Mouse (Mus musculus) right cerebral cortex, postnatal 36 days (tissue): ENCODE measurements at regions not wholly inside any gene's neighbourhood (a gene's known extent, or its start where the extent isn't known, plus 50 kb on each side); places are given as distances from the start of the nearest gene placed in this dataset.

Source experiments
- DNase-seq, 2 experiments: peaks; one replicate each; pipeline ENCODE4 v3.0.0; 2022; ENCODE audit warnings: low spot score in 2 of 2, mixed read lengths in 1 of 2

- no peak for DNase-seq
These were observed 86.1 kb downstream of the Fam114a2 start for GRCm38 (mm10) chr11:57432299-57432698.

GRCm38 (mm10) chr11:57431886-57432285 is 86.5 kb downstream of the Fam114a2 start:
- no peak for DNase-seq

GRCm38 (mm10) chr11:57426046-57426805 is 92.2 kb downstream of the Fam114a2 start:
- no peak for DNase-seq

- DNase-seq: no peak
These were observed 99.0 kb downstream of the Fam114a2 start for GRCm38 (mm10) chr11:57419416-57419815.

GRCm38 (mm10) chr11:57416011-57416410 is 102.4 kb downstream of the Fam114a2 start:
- DNase-seq: no peak

- no peak for DNase-seq
These were observed 103.2 kb downstream of the Fam114a2 start for GRCm38 (mm10) chr11:57415167-57415566.

- peak; percentile 24 to 29 for DNase-seq
These were observed 103.7 kb downstream of the Fam114a2 start for GRCm38 (mm10) chr11:57414697-57415096.

GRCm38 (mm10) chr11:57413271-57413670 is 105.1 kb downstream of the Fam114a2 start:
- DNase-seq: no peak

- DNase-seq: peak; percentile 43 to 75
These were observed 105.7 kb downstream of the Fam114a2 start for GRCm38 (mm10) chr11:57412766-57413165.

- DNase-seq: no peak
These were observed 114.2 kb downstream of the Fam114a2 start for GRCm38 (mm10) chr11:57404172-57404571.

GRCm38 (mm10) chr11:57401610-57402009 is 116.8 kb downstream of the Fam114a2 start:
- DNase-seq: no peak

GRCm38 (mm10) chr11:57399366-57399765 is 119.1 kb downstream of the Fam114a2 start:
- DNase-seq: no peak

- no peak for DNase-seq
These were observed 122.0 kb downstream of the Fam114a2 start for GRCm38 (mm10) chr11:57396429-57396828.

- no peak for DNase-seq
These were observed 127.6 kb downstream of the Fam114a2 start for GRCm38 (mm10) chr11:57390826-57391225.
